Mouse (Mus musculus): ENCODE data around the gene Coq5.

The Coq5 gene

DNA sequence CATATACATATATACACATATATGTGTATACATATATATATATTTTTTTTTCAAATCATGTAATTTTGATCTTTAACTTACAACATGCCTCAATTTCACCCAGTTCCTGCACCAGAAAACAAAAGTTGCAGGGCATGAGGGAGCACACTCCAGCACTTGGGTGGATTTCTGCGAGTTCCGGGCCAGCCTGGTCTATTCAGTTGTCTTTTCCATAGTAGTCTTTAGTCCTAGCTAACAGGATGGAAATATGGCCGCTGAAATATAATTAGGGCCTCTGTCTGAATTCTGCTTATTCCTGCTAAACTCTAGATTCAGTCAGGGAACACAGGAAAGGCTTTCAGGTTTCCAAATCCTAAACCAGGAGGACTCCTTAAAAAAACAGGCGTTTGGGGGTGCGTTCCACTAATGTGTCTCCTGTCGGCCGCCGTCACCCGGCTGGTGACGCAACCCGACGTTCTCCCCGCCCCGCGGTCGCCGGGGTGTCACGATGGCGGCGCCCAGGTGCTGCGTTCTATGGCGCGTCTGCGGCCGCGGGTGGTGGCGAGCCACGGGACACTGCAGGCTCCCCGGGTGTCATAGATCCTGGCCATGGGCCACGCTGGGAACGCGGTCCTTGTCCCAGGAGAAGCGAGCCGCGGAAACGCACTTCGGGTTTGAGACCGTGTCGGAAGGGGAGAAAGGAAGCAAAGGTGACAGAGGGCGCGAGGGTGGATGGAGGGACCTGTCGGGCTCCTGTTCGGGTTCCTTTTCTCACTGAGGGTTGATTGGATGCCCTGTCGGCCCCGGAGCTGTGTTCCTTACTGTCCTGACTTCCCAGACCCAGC is at the start of gene Coq5:
Gene Coq5, plus strand, starts transcription at position 441 of the 824 bp plus-strand sequence.
- peak; percentile 84 to 95 for DNase-seq

DNA sequence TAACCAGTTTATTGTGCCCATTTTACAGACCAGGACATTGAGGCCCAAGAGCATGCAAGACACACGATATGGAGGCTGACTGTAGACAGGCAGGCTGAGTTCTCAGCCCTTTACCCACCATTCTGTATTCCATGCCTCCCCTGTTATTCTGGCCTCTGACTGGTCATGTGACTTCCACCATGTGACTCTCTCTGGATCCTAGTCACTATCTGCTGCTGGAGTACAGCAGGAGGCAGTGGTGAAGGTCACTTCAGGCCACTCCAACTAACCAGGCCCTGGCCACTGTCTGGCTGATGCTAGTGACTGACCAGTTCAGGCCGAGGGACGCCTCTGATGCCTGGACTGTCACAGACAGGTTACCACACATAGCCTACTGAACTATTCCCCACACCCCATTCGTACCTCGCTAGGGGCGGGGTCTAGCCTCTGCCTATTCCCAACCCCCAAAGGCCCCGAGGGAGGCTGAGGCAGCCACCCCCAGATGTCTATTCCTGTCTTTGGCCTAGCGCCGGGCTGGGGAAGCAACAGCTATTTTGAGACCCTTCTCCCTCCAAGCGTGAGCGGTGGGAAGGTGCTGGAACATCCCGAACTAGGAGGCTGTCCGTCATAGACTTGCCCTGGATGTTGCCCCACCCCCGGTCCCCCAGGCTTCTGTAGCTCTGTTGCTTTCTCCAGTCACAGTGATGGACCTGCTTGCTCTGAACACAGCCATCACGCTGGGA is 48.5 kb upstream of the Coq5 start:
- no peak for DNase-seq

DNA sequence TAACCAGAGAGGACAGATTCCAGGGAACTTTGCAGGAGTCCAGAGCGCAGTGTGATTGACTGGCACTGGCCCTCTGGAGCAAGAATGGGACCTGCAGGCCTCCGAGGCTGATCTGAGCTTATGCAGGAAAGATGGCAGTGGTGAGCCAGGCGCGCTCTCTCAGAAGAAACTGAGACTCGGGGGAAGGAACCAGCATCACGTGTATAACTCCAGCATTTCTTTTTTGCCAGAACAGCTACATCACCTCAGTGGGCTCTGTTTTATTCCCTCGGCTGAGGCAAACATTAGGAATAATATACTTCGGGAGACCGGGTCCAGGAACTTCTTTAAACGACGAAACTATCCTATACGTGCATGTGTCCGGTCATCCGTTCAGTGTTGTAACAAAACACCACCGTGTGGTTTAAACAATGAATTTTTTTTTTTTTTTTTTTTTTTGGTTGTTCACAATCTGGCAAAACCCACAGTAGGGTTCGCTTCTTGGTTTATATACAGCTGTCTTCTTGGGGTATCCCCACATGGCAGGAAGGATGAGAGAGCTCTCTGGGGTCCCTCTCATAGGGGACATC is 47.8 kb upstream of the Coq5 start:
- no peak for DNase-seq

DNA sequence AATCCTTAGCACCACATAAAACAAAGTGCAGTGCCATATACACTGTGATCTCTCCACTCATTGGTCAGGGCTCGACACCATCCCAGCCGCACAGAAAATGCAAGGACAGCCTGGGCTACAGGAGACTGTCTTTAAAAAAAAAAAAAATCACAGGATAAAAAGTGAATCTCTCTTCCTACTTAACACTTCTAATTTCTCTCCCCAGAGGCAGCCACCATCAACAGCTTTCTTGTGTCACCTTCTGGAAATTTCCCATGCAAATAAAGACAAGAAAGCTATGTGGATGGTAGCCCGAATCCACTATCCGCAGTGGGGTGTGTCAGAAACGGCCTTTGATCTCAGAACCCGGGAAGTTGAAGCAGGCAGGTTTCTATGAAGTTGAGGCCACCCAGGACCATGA is 47.0 kb upstream of the Coq5 start:
- DNase-seq: no peak

DNA sequence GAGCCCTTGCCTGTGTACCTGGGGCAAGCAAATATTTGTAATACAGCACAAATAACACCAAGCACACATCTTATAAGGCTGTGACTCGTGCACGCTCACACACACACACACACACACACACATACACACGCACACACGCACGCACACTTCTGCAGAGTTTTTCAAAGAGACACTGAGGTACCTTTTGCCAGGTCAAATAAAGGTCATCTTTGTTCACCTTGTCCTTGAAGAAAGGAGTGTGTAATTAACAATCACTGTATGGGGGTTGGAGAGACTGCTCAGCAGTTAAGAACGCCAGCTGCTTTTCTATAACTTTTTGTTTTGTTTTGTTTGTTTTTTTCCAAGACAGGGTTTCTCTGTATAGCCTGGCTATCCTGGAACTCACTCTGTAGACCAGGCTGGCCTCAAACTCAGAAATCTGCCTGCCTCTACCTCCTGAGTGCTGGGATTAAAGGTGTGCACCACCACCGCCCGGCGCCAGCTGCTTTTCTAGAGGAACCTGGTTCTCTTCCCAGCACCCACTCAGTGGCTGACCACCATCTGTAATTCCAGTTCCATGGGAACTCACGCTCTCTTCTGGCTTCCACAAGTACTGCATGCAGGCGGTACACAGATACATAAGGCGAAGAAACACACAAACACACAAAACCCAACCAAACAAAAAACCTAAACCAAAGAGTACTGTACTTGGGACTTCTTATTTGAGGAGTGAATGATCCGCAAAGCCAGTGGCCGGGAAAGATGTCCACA is 46.3 kb upstream of the Coq5 start:
- no peak for DNase-seq

DNA sequence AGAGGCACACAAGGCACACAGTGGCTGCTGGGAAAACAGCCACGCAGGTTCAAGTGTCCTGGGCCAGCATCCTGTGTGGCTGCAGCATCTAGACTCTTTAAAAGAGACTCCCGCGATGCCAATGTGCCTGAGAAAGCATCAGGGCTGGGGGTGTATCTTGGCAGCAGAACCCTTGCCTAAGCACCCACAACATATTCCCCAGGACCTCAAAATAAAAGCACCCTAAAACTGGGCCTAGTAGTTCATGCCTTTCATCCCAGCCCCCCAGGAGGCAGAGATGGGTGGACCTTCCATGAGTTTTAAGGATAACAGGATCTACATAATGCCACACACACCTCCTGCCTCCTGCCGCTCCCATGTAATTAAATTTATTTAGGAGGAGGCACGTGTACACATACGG is 44.9 kb upstream of the Coq5 start:
- no peak for DNase-seq

DNA sequence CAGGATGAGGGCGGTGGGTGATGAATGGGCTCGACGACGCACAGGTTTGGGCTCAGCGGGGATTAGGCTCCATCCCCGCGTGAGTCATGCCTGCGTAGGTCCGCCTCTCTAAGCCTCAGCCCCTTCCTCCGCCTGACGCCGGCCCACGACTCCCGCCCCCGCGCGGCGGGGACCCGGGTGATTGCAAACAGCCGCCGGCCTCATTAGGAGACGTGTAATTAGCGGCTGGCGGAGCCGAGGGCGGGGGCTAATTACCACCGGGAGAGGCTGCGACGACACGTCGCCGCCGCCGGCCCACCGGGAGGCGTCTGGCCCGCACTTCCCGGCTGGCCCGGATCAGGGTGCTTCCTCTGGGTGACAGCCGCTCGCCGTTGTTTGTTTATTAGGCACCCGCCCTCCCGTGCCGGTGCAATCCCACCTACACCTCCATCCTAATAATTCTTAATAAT is 44.1 kb upstream of the Coq5 start:
- peak; percentile 73 to 75 for DNase-seq

DNA sequence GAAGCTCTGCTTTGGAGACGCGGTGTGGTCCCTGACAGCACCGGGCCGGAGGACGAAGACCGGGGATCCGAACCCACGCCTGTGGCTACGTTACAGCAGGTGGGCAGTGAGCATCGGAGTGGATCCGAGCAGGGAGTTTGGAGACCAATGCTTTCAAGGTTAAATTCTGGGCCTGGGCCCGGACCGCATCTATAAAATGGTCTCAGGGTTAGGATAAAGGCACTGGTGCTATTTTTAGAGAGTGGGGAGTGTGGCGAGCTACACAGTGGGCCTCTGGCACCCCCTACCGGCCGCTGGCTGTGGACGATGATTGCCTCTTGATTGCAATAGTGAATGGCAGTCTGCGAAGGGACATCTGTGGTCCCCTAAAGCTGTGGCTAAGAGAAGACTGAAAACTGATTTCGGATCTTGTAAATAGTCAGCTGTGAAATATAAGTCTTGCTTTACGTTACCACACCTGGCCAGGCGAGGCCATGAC is 43.6 kb upstream of the Coq5 start, which contains the start of gene Pop5:
Gene Pop5, plus strand, starts transcription at position 51 of the 478 bp plus-strand sequence.
- peak; percentile 91 to 97 for DNase-seq

DNA sequence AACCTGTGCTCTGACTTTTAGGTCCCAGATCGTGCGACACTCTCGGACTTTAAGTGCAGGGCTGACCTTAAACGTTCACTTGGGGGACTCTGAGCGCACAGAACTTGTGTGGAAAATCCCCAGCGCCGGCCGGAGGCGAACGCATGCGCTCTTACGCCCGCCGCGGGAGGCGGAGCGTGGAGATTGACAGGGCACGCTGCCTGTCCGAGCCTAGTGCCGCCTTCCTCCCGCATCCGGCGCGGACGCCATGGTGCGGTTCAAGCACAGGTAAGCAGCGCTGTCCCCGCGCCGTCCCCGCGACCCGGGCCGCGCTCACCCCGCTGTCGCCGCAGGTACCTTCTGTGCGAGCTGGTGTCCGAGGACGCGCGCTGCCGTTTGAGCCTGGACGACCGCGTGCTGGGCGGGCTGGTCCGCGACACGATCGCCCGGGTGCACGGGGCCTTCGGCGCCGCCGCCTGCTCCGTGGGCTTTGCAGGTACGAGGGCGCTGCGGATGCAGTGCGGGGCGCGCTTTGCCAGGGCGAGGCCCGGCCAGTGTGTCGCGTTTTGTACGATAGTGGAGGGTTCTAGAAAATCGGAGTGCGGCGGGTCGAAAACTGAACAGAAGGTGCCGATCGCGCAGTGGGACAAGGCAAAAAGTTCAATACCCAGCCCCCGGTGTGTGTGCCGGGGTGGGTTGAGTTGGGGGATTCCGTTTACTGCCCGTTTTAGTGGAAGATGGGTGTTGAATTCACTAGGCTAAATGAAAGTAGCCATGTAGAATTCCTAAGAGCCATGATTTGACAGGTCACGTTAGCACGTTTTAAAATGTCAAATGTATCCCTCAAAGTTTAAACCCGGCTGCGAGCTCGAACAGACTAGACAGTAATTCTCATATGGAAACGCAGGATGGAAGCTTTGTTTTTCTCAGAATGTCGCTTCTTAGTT is 41.4 kb upstream of the Coq5 start:
- DNase-seq: peak; percentile 95 to 97

DNA sequence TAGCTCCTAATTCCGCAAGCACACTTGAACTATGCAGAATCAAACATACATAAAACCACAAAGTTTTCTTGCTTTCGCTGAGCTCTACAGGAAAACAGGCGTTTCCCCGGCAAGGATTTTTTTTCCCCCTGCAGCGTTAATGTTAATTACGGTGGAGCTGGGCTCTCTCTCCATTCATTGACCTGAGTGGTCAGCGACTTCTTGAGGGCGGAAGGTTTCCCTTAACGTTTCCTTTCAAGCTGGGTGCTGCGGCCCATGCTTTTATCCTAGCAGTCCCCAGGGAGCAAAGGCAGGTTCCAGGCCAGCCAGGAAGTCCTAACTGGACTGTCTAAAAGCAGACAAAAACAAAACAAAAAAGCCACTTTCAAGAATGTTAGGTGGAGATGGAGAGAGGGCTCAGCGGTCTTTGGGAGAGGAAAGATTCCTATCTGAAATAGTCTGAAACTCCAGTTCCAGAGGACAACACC is 40.7 kb upstream of the Coq5 start:
- no peak for DNase-seq

DNA sequence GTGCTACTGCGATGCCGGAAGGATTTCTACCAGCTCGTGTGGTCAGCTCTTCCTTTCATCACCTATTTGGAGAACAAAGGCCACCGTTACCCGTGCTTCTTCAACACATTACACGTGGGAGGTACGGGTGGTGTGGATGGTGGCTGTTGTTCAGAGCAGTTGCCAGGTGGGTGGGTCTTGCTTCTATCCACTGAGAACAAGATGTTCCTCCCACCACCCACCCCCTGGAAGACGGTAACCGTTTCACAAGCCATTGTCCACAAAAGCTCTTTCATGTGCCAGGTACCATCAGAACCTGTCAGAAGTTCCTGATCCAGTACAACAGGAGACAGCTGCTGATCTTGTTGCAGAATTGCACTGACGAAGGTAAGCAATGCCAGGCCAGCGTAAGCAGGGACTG is 39.3 kb upstream of the Coq5 start:
- no peak for DNase-seq

DNA sequence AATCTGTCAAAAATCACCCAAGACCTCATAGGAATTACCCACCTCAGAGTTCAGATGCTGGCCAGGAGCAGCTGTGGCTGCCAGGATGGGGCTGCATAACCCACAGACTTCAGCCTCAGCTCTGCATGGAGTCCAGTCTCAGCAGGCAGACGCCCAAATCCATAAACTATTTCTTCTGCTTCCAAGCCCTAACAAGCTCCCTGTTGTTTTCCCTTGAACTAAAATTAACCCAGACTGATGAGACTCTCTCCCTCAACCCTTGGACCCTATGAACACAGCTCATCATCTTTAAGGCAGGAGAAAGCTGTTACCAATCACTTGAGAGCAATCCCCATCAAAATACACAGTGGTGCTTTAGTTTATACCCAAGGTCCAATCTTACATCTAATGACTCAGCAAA is 24.0 kb upstream of the Coq5 start:
- no peak for DNase-seq

DNA sequence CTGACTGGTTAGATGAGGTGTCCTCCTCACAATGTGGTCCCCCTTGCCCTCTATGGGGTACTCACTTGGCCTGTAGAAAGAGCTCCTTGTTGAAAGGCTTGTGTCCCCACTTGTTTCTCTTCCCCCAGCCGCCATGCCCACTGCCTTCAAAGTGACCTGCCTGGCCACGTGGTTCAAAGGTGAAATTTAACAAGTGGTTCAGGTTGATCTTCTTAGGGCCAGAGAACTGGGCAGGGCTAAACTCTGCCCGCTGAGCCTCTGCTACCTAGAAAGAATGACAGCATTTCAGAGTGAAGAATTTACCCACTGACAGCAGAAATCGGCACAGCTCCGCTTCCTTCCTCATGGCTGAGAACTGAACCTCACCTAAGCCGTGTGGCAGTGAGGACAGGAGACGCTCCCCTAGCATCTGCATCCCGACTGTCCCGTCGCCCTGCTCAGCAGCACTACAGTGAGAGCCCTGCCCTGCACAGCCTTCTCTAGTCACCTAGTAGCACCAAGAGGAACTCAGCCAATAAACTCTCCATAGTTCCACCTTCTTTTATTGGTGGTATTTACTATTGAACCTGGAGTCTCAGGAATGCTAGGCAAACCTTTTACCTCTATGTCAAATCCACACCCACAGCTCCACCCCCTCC is 22.4 kb upstream of the Coq5 start:
- DNase-seq: no peak

DNA sequence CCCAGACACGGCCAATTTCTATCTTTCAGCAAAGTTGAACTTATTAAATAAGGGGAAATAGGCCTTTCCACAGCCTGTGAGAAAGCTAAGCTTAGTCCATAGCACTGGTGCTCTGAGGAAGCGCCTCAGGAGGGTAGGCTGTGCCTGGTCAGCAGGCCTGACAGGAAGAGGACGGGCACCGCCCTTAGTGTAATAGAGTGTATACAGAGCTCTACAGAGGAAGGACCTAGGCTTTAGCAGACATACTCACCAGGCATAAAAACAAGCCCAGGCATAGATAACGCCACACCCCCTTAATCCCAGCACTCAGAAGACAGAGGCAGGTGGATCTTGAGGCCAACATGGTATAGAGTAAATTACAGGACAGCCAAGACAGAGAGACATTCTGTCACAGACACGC is 19.1 kb upstream of the Coq5 start:
- no peak for DNase-seq

DNA sequence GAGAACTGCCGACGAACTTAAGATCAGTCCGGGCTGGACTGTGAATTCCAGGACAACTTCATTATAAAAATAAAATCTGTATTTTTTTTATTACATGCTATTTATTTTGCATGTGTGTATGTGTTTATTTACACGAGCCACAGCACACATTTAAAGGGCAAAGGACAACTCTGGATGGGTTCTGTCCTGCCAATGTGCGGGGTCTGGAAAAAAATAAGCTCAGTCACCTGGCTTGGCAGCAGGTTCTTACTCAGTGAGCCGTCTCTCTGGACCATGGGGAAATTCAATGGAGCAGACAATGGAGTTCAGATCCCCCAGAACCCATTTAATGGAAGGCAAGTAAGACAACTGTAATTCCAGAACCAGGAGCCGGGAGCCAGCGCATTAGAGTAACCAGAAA is 18.3 kb upstream of the Coq5 start:
- DNase-seq: no peak

DNA sequence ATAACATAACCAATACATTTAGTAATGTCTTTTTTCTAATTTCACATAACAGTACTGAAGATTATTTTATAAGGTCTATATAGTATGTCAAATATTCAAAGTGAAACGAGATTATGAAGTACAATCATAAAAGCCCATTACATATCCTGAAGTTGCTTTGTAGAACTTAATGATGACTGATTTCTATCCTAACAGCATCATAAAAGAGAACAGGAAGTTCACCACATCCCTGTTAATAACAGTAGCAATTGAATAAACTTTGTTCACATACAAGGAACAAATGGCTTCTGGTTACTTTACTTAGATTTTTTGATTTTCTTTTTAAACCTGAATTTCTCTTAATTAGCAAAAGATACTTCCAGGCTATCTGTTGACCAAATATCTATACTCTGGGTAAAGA is 17.6 kb upstream of the Coq5 start:
- DNase-seq: no peak

DNA sequence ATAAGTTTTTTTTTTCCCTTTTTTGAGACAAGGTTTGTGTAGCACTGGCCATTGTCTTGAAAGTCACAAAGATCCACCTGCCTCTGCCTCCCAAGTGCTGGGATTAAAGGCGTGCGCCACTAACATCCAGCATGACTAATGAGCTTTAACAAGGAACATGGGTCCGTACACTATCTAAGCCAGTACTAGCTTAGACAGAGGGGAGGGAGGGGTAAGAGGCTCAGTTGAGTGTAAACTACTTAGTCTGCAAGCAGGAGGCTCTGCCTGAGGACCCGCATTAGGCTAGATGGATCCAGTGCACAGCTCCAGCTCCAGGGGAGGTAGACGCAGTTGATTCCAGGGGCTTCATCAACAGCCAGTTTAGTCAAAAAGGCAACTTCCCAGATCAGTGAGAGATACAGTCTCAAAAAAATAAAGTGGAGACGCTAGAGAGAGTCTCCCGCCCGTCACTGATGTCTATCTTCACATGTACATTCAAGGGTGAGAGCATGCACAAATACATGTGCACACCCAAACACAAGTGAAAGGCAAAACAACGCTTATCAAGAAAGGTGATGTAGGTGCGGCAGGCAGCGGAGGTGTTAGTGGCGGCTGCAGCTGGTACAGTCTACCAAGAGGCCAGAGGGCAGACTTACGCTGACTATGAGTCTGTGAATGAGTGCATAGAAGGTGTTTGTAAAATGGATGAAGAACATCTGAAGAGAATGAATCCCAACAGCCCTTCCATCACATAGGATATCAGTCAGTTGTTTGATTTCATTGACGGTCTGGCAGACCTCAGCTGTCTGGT is 16.8 kb upstream of the Coq5 start:
- DNase-seq: no peak

DNA sequence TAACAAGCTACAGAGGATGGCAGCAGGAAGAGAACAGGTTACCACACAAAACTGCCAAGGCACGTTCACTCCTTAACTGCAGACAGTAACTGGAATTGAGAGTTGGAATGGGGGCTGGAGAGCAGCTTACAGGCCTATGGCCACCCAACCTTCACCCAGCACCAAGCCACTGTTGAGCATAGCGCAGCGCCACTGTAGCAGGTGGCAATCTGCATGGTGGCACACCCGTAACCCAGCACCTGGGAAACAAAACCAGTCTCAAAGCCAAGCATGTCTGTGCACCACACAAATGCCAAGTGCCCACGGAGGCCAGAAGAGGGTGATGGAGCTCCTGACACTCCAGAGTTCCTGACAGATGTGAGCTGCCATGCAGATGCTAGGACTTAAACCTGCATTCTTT is 13.1 kb upstream of the Coq5 start:
- DNase-seq: no peak

DNA sequence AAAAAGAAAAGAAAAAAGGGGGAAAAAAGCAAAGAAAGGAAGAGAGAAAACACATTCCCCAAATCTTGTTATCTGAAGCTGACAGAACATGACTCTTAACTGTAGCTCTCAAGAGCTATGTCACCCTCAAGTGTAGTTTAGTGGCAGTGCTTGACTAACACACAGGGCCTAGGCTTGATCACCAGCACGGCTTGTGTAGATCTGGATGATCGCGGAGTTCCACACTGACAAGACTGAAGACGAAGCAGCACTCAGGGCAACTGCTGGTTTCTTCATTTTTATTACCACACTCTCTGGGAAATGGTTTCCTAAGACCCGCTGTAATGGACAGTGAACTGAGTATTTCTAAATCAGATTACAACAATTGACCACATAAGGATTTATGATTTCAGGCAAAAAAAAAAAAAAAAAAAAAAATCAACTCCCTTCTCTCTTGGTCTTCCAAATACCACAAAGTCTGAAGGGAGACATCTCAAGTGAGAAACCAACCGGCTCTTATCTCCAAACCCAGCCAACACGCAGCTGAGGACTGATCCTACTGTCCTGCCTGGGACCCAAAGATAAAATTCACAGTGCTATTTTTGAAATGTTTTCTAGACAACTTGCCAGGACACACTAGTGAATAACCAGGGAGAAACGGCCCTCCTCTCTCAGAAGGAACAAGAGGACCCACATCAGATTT is 12.5 kb upstream of the Coq5 start:
- DNase-seq: no peak

Measured in cerebellum, adult 18-20 months (tissue).